Mouse (Mus musculus): Measurements from ENCODE around the gene Cfap126. TPM values are rescaled to one million over a fixed set of nuclear protein-coding genes. Genes with fewer than 3 reads are reported as not detected.
A peak's percentile ranks its signal among the peaks of the same experiment; 100 is the strongest.
"Not testable (repeated sequence)": the region's sequence is repeated elsewhere in the genome, so short reads cannot be mapped to it uniquely, and the experiment has no call there.

Gene Cfap126
- polyA plus RNA-seq, 1 experiment from 2014 or later: 1.6 TPM

GRCm38 (mm10) chr1:171129251-171129650 lies 15.5 kb downstream of the Cfap126 start:
- Histone ChIP-seq H3K27ac (no peak overlapping the region), H3K4me1 (replicated peaks) (no peaks in the 10 kb centered on the region), H3K4me2 (no peak overlapping the region), H3K9ac (replicated peaks) (no peak overlapping the region), H3K4me3 (replicated peaks) (no peak overlapping the region), H3K9me3 (no peaks in the 10 kb centered on the region), H3K36me3 (peaks cover 66% of the 10 kb centered on the region), H3K27me3 (no peaks in the 10 kb centered on the region)
- WGBS: 75% methylated on average over 7 of the region's 7 CpGs
- ATAC-seq (ENCODE audit: insufficient number of reproducible peaks, insufficient read depth, low FRiP score, low TSS enrichment, low read depth): no peak

GRCm38 (mm10) chr1:171130971-171131370 lies 17.3 kb downstream of the Cfap126 start:
- no peak overlapping the region for H3K4me2 ChIP-seq
- ATAC-seq (ENCODE audit: insufficient number of reproducible peaks, insufficient read depth, low FRiP score, low TSS enrichment, low read depth): no peak
- no peaks in the 10 kb centered on the region for H3K27me3 ChIP-seq
- H3K4me3 ChIP-seq (replicated peaks): no peak overlapping the region
- no peak overlapping the region for H3K27ac ChIP-seq
- no peak overlapping the region for H3K9ac ChIP-seq (replicated peaks)
- WGBS: 96% methylated on average over 1 of the region's 1 CpGs
- no peaks in the 10 kb centered on the region for H3K9me3 ChIP-seq
- H3K36me3 ChIP-seq: peaks cover 84% of the 10 kb centered on the region
- no peaks in the 10 kb centered on the region for H3K4me1 ChIP-seq (replicated peaks)

GRCm38 (mm10) chr1:171135600-171135999 lies 21.9 kb downstream of the Cfap126 start:
- WGBS: 97% methylated on average over 2 of the region's 2 CpGs
- ATAC-seq (ENCODE audit: insufficient number of reproducible peaks, insufficient read depth, low FRiP score, low TSS enrichment, low read depth): no peak
- Histone ChIP-seq H3K4me3 (replicated peaks) (no peak overlapping the region), H3K36me3 (peaks cover 88% of the 10 kb centered on the region), H3K4me1 (replicated peaks) (no peaks in the 10 kb centered on the region), H3K9ac (replicated peaks) (no peak overlapping the region), H3K9me3 (no peaks in the 10 kb centered on the region), H3K27ac (no peak overlapping the region), H3K4me2 (no peak overlapping the region), H3K27me3 (no peaks in the 10 kb centered on the region)

GRCm38 (mm10) chr1:171137486-171138155 lies 23.9 kb downstream of the Cfap126 start:
- not testable (repeated sequence) for H3K4me3 ChIP-seq (replicated peaks); H3K27me3 ChIP-seq; H3K9ac ChIP-seq (replicated peaks); H3K9me3 ChIP-seq; H3K4me2 ChIP-seq; H3K27ac ChIP-seq; ATAC-seq (ENCODE audit: insufficient number of reproducible peaks, insufficient read depth, low FRiP score, low TSS enrichment, low read depth); H3K4me1 ChIP-seq (replicated peaks)
- H3K36me3 ChIP-seq: peaks cover 90% of the 10 kb centered on the region
- 88% methylated on average over 8 of the region's 8 CpGs for WGBS

GRCm38 (mm10) chr1:171142981-171143380 lies 29.3 kb downstream of the Cfap126 start:
- not testable (repeated sequence) for H3K27ac ChIP-seq; H3K4me1 ChIP-seq (replicated peaks); H3K4me3 ChIP-seq (replicated peaks); H3K27me3 ChIP-seq; H3K9me3 ChIP-seq; H3K9ac ChIP-seq (replicated peaks); H3K4me2 ChIP-seq; ATAC-seq (ENCODE audit: insufficient number of reproducible peaks, insufficient read depth, low FRiP score, low TSS enrichment, low read depth)
- WGBS: 82% methylated on average over 10 of the region's 11 CpGs
- peaks cover 71% of the 10 kb centered on the region for H3K36me3 ChIP-seq

GRCm38 (mm10) chr1:171149974-171150760 lies 36.4 kb downstream of the Cfap126 start, which contains the start of the genes Sdhc and Mpz:
Sdhc (minus strand) TSS chr1:171150603.
Mpz (plus strand) TSS chr1:171150711.
- Histone ChIP-seq H3K27ac (peak within 1 kb of the TSS; percentile 85), H3K9ac (replicated peaks) (peak within 1 kb of the TSS; percentile 84), H3K9me3 (no peaks in the 10 kb centered on the region), H3K4me3 (replicated peaks) (peak within 1 kb of the TSS; percentile 79), H3K4me2 (peak within 1 kb of the TSS; percentile 81), H3K36me3 (peaks cover 10% of the 10 kb centered on the region), H3K27me3 (peaks cover 2% of the 10 kb centered on the region; the same call in 1 of the 2 replicates), H3K4me1 (replicated peaks) (peaks cover 11% of the 10 kb centered on the region)
- ATAC-seq (ENCODE audit: insufficient number of reproducible peaks, insufficient read depth, low FRiP score, low TSS enrichment, low read depth): peak; percentile 93
- 1% methylated on average over 34 of the region's 34 CpGs for WGBS

- peak overlapping the region; percentile 85 for H3K27ac ChIP-seq
- H3K27me3 ChIP-seq: peaks cover 10% of the 10 kb centered on the region
- ATAC-seq (ENCODE audit: insufficient number of reproducible peaks, insufficient read depth, low FRiP score, low TSS enrichment, low read depth): 0 out of 2 replicates have a peak, but pooled peaks have one; percentile 17
- WGBS: 4% methylated on average over 18 of the region's 18 CpGs
- no peaks in the 10 kb centered on the region for H3K9me3 ChIP-seq
- peak overlapping the region; percentile 79 for H3K4me3 ChIP-seq (replicated peaks)
- peak overlapping the region; percentile 66 for H3K4me2 ChIP-seq
- H3K36me3 ChIP-seq: peaks cover 3% of the 10 kb centered on the region
- peak overlapping the region; percentile 70 for H3K9ac ChIP-seq (replicated peaks)
- peaks cover 11% of the 10 kb centered on the region for H3K4me1 ChIP-seq (replicated peaks)
These were observed 37.2 kb downstream of the Cfap126 start for GRCm38 (mm10) chr1:171150838-171151391.

- Histone ChIP-seq H3K9me3 (no peaks in the 10 kb centered on the region), H3K36me3 (no peaks in the 10 kb centered on the region), H3K4me1 (replicated peaks) (peaks cover 11% of the 10 kb centered on the region), H3K27me3 (peaks cover 20% of the 10 kb centered on the region), H3K4me2 (no peak overlapping the region), H3K27ac (no peak overlapping the region), H3K9ac (replicated peaks) (no peak overlapping the region), H3K4me3 (replicated peaks) (no peak overlapping the region)
- ATAC-seq (ENCODE audit: insufficient number of reproducible peaks, insufficient read depth, low FRiP score, low TSS enrichment, low read depth): no peak
- 84% methylated on average over 4 of the region's 4 CpGs for WGBS
These were observed 38.2 kb downstream of the Cfap126 start for GRCm38 (mm10) chr1:171151966-171152365.

GRCm38 (mm10) chr1:171156644-171157043 lies 42.9 kb downstream of the Cfap126 start:
- Histone ChIP-seq H3K9me3 (no peaks in the 10 kb centered on the region), H3K4me1 (replicated peaks) (peaks cover 8% of the 10 kb centered on the region), H3K27me3 (peaks cover 54% of the 10 kb centered on the region), H3K4me3 (replicated peaks) (no peak overlapping the region), H3K27ac (no peak overlapping the region), H3K36me3 (no peaks in the 10 kb centered on the region), H3K4me2 (no peak overlapping the region), H3K9ac (replicated peaks) (no peak overlapping the region)
- no peak for ATAC-seq (ENCODE audit: insufficient number of reproducible peaks, insufficient read depth, low FRiP score, low TSS enrichment, low read depth)
- 64% methylated on average over 3 of the region's 3 CpGs for WGBS

- Histone ChIP-seq H3K27me3 (peaks cover 55% of the 10 kb centered on the region), H3K4me2 (no peak overlapping the region), H3K9ac (replicated peaks) (no peak overlapping the region), H3K4me1 (replicated peaks) (peaks cover 8% of the 10 kb centered on the region), H3K9me3 (no peaks in the 10 kb centered on the region), H3K4me3 (replicated peaks) (no peak overlapping the region), H3K27ac (no peak overlapping the region), H3K36me3 (no peaks in the 10 kb centered on the region)
- no peak for ATAC-seq (ENCODE audit: insufficient number of reproducible peaks, insufficient read depth, low FRiP score, low TSS enrichment, low read depth)
These were observed 44.2 kb downstream of the Cfap126 start for GRCm38 (mm10) chr1:171157965-171158364.

GRCm38 (mm10) chr1:171159485-171159975 lies 45.8 kb downstream of the Cfap126 start:
- no peak for ATAC-seq (ENCODE audit: insufficient number of reproducible peaks, insufficient read depth, low FRiP score, low TSS enrichment, low read depth)
- H3K4me1 ChIP-seq (replicated peaks): peaks cover 8% of the 10 kb centered on the region
- H3K9me3 ChIP-seq: no peaks in the 10 kb centered on the region
- WGBS: 3% methylated on average over 15 of the region's 15 CpGs
- H3K4me2 ChIP-seq: peak overlapping the region; percentile 58
- peak overlapping the region; percentile 42; the same call in 1 of the 2 replicates for H3K9ac ChIP-seq (replicated peaks)
- no peaks in the 10 kb centered on the region for H3K36me3 ChIP-seq
- peak overlapping the region; percentile 32 for H3K4me3 ChIP-seq (replicated peaks)
- H3K27me3 ChIP-seq: peaks cover 55% of the 10 kb centered on the region
- H3K27ac ChIP-seq: no peak overlapping the region
